Mouse (Mus musculus): Measurements from ENCODE around the gene Clasp1. TPM values are rescaled to one million over a fixed set of nuclear protein-coding genes. Genes with fewer than 3 reads are reported as not detected.

Gene Clasp1
- total and polyA plus RNA-seq, 2 experiments from 2014 or later, result 67.3 to 168 TPM

DNA sequence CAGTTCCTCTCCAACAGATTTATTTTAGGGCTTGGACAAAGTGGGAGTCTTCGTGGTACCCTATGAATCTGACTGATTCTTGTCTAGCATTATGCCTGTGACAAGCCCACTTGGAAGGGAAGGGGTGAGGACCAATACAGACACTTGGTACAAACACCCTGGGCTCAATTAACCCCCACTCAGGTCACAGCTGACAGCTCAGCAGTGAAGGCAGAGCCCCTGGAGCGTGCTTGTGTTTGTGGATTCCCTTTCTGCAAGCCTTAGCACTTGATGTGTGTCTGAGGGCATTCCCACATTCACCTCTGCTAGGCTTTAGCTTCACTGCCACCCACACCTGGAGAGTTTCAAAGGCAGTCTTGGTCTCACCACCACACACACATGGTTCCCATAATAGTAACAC, 237.1 kb downstream of the Clasp1 start:
- ATAC-seq, result no peak
- 52% methylated on average over 2 of the region's 2 CpGs for WGBS
- H3K27ac ChIP-seq (ENCODE audit: low read depth, low read length), result no peak overlapping the region
- H3K9me3 ChIP-seq (ENCODE audit: low read length), result no peaks in the 10 kb centered on the region
- H3K4me2 ChIP-seq (ENCODE audit: low read depth), result no peak overlapping the region
- peaks cover 8% of the 10 kb centered on the region; the same call in 1 of the 2 replicates for H3K4me1 ChIP-seq (ENCODE audit: insufficient read depth)
- no peak for DNase-seq
- peaks cover 5% of the 10 kb centered on the region for H3K27me3 ChIP-seq (ENCODE audit: insufficient read depth, low read length)
- no peaks in the 10 kb centered on the region for H3K36me3 ChIP-seq (ENCODE audit: insufficient read depth)
- H3K4me3 ChIP-seq (ENCODE audit: low read depth, low read length), result no peak overlapping the region
- no peak overlapping the region for H3K9ac ChIP-seq
- no peak for TF ChIP-seq CTCF (IDR thresholded peaks at IDR 0.05; ENCODE audit: low read depth)

GRCm38 (mm10) chr1:118626452-118626851, 237.6 kb downstream of the Clasp1 start:
- WGBS, result 79% methylated on average over 2 of the region's 2 CpGs

GRCm38 (mm10) chr1:118627781-118628464, 239.1 kb downstream of the Clasp1 start, which contains the start of gene Tfcp2l1:
TSS of gene Tfcp2l1 (plus strand) at chr1:118627945.
- WGBS, result under 1% methylated on average over 48 of the region's 48 CpGs
- TF ChIP-seq CTCF (IDR thresholded peaks at IDR 0.05; ENCODE audit: low read depth), result no peak
- Histone ChIP-seq H3K27me3 (ENCODE audit: insufficient read depth, low read length) (peaks cover 5% of the 10 kb centered on the region), H3K9ac (peak within 1 kb of the TSS; percentile 57), H3K9me3 (ENCODE audit: low read length) (no peaks in the 10 kb centered on the region), H3K4me2 (ENCODE audit: low read depth) (peak within 1 kb of the TSS; percentile 98), H3K36me3 (ENCODE audit: insufficient read depth) (no peaks in the 10 kb centered on the region), H3K4me3 (ENCODE audit: low read depth, low read length) (peak within 1 kb of the TSS; percentile 53), H3K27ac (ENCODE audit: low read depth, low read length) (no peak within 1 kb of the TSS), H3K4me1 (ENCODE audit: insufficient read depth) (peaks cover 8% of the 10 kb centered on the region; the same call in 1 of the 2 replicates)
- ATAC-seq, result peak; percentile 76
- peak; percentile 51 for DNase-seq

More at GRCm38 (mm10) chr1:118626452-118626851, 237.6 kb downstream of the Clasp1 start:
- Histone ChIP-seq H3K9ac (no peak overlapping the region), H3K4me2 (ENCODE audit: low read depth) (no peak overlapping the region), H3K9me3 (ENCODE audit: low read length) (no peaks in the 10 kb centered on the region), H3K27ac (ENCODE audit: low read depth, low read length) (no peak overlapping the region), H3K27me3 (ENCODE audit: insufficient read depth, low read length) (peaks cover 5% of the 10 kb centered on the region), H3K36me3 (ENCODE audit: insufficient read depth) (no peaks in the 10 kb centered on the region), H3K4me1 (ENCODE audit: insufficient read depth) (peaks cover 8% of the 10 kb centered on the region; the same call in 1 of the 2 replicates), H3K4me3 (ENCODE audit: low read depth, low read length) (no peak overlapping the region)
- ATAC-seq (no peak), DNase-seq (no peak)
- TF ChIP-seq CTCF (IDR thresholded peaks at IDR 0.05; ENCODE audit: low read depth), result no peak

DNA sequence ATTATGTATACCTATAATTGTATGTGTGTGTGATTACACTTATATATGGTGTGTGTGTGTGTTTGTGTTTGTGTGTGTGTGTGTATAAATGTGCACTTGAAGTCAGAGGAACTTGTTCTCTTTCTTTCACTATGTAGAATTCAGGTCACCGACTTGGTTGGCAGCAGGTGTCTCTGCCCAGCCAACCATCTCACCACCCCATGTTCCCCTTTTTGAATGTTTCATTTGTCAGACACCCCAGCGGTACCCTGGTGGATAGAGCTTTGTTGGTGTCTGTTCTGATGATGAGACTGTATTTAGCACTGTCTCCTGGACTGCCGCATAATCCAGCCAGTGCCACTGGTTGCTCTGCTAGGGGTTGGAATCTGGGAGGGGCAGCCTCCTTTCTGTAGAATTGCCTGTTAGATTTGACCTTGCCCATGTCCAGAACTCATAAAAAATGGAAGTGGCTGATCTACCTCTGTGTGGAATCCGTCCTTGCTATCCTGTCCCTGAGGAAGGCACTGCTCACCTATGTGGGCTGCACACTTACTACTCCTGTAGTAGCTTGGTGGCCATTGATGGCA, 244.6 kb downstream of the Clasp1 start:
- H3K9me3 ChIP-seq (ENCODE audit: low read length), result no peaks in the 10 kb centered on the region
- DNase-seq (no peak), ATAC-seq (no peak)
- H3K27me3 ChIP-seq (ENCODE audit: insufficient read depth, low read length), result peaks cover 1% of the 10 kb centered on the region
- no peak overlapping the region for H3K4me2 ChIP-seq (ENCODE audit: low read depth)
- H3K4me1 ChIP-seq (ENCODE audit: insufficient read depth), result no peaks in the 10 kb centered on the region
- no peak overlapping the region for H3K4me3 ChIP-seq (ENCODE audit: low read depth, low read length)
- no peak overlapping the region for H3K27ac ChIP-seq (ENCODE audit: low read depth, low read length)
- H3K36me3 ChIP-seq (ENCODE audit: insufficient read depth), result no peaks in the 10 kb centered on the region
- 83% methylated on average over 4 of the region's 4 CpGs for WGBS
- no peak overlapping the region for H3K9ac ChIP-seq
- no peak for TF ChIP-seq CTCF (IDR thresholded peaks at IDR 0.05; ENCODE audit: low read depth)

DNA sequence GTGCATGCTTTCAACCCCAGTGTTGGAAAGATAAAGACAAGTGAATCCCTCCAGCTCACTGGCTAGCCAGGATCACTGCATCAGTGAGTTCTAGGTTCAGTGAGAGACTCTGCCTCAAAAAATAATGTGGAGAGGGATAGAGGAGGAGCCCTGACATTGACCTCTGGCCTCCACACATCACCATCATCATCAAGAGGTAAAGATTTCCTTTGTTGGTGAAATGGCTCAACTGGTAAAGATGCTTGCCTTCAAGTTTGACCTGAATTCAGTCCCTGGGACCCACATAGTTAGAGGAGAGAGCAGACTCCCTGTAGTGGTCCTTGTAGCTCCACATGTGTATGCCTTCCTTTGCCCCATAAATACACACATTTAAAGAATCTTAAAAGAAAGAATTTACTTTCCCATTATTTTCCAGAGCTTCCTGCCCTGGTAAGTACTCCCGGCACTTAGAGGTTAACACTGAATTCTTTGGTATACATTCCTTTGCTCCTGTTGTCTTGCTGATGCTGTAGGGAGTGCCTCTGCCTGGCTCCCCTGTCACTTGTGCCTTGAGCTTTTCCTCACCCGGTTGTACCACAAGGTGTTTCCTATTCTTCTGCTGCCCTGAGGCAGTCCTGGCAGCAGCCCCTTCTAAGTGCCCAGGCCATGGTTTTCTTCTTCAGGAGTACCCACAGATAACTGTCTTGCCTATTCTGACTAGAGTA, 253.6 kb downstream of the Clasp1 start:
- WGBS, result 84% methylated on average over 2 of the region's 2 CpGs
- Histone ChIP-seq H3K4me1 (ENCODE audit: insufficient read depth) (no peaks in the 10 kb centered on the region), H3K4me3 (ENCODE audit: low read depth, low read length) (no peak overlapping the region), H3K27me3 (ENCODE audit: insufficient read depth, low read length) (no peaks in the 10 kb centered on the region), H3K9me3 (ENCODE audit: low read length) (no peaks in the 10 kb centered on the region), H3K36me3 (ENCODE audit: insufficient read depth) (no peaks in the 10 kb centered on the region), H3K4me2 (ENCODE audit: low read depth) (no peak overlapping the region), H3K27ac (ENCODE audit: low read depth, low read length) (no peak overlapping the region), H3K9ac (no peak overlapping the region)
- no peak for DNase-seq
- ATAC-seq, result no peak
- TF ChIP-seq CTCF (IDR thresholded peaks at IDR 0.05; ENCODE audit: low read depth), result no peak

DNA sequence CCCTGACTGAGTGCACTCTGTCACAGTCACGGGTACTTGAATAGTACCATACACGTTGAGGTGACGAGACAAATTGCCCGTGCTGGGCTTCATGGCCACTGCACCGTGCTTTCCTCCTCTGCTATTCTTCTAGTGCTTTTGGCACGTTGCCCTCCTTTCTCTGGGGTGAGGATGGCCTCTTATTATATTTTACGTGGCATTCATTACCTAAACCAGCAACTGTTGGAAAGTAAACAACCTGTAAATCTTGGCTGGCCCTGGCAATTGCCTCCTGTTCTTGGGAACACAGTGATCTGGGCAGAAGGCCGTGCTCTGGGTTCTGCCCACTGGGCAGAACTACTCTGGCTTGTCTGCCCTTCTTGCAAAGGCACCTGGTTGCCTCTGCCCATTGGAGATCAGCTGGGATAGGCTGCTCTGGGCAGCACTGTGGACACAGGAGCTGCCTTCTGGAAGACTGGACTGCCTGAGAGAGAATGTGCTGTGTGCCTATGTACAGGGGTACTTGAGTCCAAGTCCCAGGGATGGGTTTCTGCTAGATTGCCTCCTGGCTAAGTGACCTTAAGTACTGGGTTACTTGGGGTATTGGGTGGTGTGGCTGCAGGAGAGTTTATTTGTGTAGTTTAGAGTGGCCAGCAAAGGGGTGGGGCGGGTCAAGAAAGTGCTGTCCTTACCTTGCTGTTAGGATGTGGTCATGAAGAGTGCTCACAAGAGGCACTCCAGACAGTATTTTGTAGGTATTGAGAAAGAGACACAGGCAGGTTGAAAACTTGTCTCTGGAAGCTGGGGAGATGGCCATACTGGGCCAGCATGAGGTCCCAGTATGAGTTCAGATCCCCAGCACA, 254.5 kb downstream of the Clasp1 start:
- Histone ChIP-seq H3K9ac (no peak overlapping the region), H3K36me3 (ENCODE audit: insufficient read depth) (no peaks in the 10 kb centered on the region), H3K4me2 (ENCODE audit: low read depth) (no peak overlapping the region), H3K9me3 (ENCODE audit: low read length) (no peaks in the 10 kb centered on the region), H3K4me1 (ENCODE audit: insufficient read depth) (no peaks in the 10 kb centered on the region), H3K4me3 (ENCODE audit: low read depth, low read length) (no peak overlapping the region), H3K27me3 (ENCODE audit: insufficient read depth, low read length) (no peaks in the 10 kb centered on the region), H3K27ac (ENCODE audit: low read depth, low read length) (no peak overlapping the region)
- DNase-seq (no peak), ATAC-seq (no peak)
- WGBS, result 55% methylated on average over 9 of the region's 9 CpGs
- TF ChIP-seq CTCF (IDR thresholded peaks at IDR 0.05; ENCODE audit: low read depth), result no peak

Measured in forebrain, postnatal 0 days (tissue).